Mouse (Mus musculus): ENCODE measurements at regions not wholly inside any gene's neighbourhood (a gene's known extent, or its start where the extent isn't known, plus 50 kb on each side); places are given as distances from the start of the nearest gene placed in this dataset.

- DNase-seq = no peak
Observed at GRCm38 (mm10) chr5:128550736-128551135, 49.9 kb upstream of the Fzd10 start.

GRCm38 (mm10) chr5:128549811-128550210 lies 50.8 kb upstream of the Fzd10 start:
- DNase-seq = no peak

GRCm38 (mm10) chr5:128542049-128542448 lies 58.6 kb upstream of the Fzd10 start:
- DNase-seq = no peak

GRCm38 (mm10) chr5:128538646-128539045 lies 62.0 kb upstream of the Fzd10 start:
- no peak for DNase-seq

GRCm38 (mm10) chr5:128537218-128537617 lies 63.4 kb upstream of the Fzd10 start:
- DNase-seq = no peak

GRCm38 (mm10) chr5:128536393-128536792 lies 64.3 kb upstream of the Fzd10 start:
- DNase-seq = no peak

- no peak for DNase-seq
Observed at GRCm38 (mm10) chr5:128527241-128527640, 73.4 kb upstream of the Fzd10 start.

- no peak for DNase-seq
Observed at GRCm38 (mm10) chr5:128526432-128526831, 74.2 kb upstream of the Fzd10 start.

GRCm38 (mm10) chr5:128524377-128525280 lies 76.0 kb upstream of the Fzd10 start:
- DNase-seq = no peak

- no peak for DNase-seq
Observed at GRCm38 (mm10) chr5:128522667-128523066, 78.0 kb upstream of the Fzd10 start.

GRCm38 (mm10) chr5:128517336-128517735 lies 83.3 kb upstream of the Fzd10 start:
- DNase-seq = no peak

GRCm38 (mm10) chr5:128515343-128515742 lies 82.5 kb upstream of the Tmem132d start:
- DNase-seq = no peak

- DNase-seq = peak; percentile 32
Observed at GRCm38 (mm10) chr5:128513261-128513660, 80.4 kb upstream of the Tmem132d start.

- DNase-seq = no peak
Observed at GRCm38 (mm10) chr5:128512606-128513005, 79.7 kb upstream of the Tmem132d start.

GRCm38 (mm10) chr5:128504502-128504901 lies 71.6 kb upstream of the Tmem132d start:
- DNase-seq = no peak

- no peak for DNase-seq
Observed at GRCm38 (mm10) chr5:128499488-128499887, 66.6 kb upstream of the Tmem132d start.

- DNase-seq = no peak
Observed at GRCm38 (mm10) chr5:128499033-128499432, 66.2 kb upstream of the Tmem132d start.

GRCm38 (mm10) chr5:128492541-128492940 lies 59.7 kb upstream of the Tmem132d start:
- no peak for DNase-seq

- DNase-seq = no peak
Observed at GRCm38 (mm10) chr5:128491155-128491554, 58.3 kb upstream of the Tmem132d start.

GRCm38 (mm10) chr5:128488872-128489580 lies 56.1 kb upstream of the Tmem132d start:
- no peak for DNase-seq

- no peak for DNase-seq
Observed at GRCm38 (mm10) chr5:128487371-128487770, 54.5 kb upstream of the Tmem132d start.

GRCm38 (mm10) chr5:128484116-128484515 lies 51.2 kb upstream of the Tmem132d start:
- no peak for DNase-seq

GRCm38 (mm10) chr5:128483441-128483810 lies 50.5 kb upstream of the Tmem132d start:
- DNase-seq = no peak

Data from cerebellum, adult 11-12 months (tissue).